Mouse (Mus musculus): ENCODE data around the gene Muc1. TPM values are rescaled to one million over a fixed set of nuclear protein-coding genes. Genes with fewer than 3 reads are reported as not detected.

Gene Muc1
- total RNA-seq, 2 experiments from 2014 or later: 0.45 to 0.63 TPM

Small RNA genes lying within 50 kb of the gene (microRNA-seq; reads per million reads assigned to microRNA genes)
- 6,610 to 10,586 reads per million in 2 experiments for gene Mir92b

Other genes starting within 250 kb of the Muc1 start
- 100 to 1,000 TPM; 186 to 198 TPM for gene Rusc1, start 135.7 kb upstream of the Muc1 start, total RNA-seq (2021)
- gene Gm43738, start 128.0 kb upstream of the Muc1 start, total RNA-seq (2021): not detected
- gene Fdps, start 127.1 kb upstream of the Muc1 start, total RNA-seq (2021): 100 to 1,000 TPM; 110 to 111 TPM
- not detected for gene Pklr, start 92.9 kb upstream of the Muc1 start, total RNA-seq (2021)
- gene Hcn3, start 68.9 kb upstream of the Muc1 start, total RNA-seq (2021): 10 to 100 TPM; 14.4 to 21.9 TPM
- gene Clk2, start 64.3 kb upstream of the Muc1 start, total RNA-seq (2021): 10 to 100 TPM; 40.9 to 45.0 TPM
- gene Scamp3, start 51.6 kb upstream of the Muc1 start, total RNA-seq (2021): 10 to 100 TPM; 63.2 to 63.7 TPM
- gene Fam189b, start 45.9 kb upstream of the Muc1 start, total RNA-seq (2021): 10 to 100 TPM; 48.1 to 58.5 TPM
- gene Gba, start 26.1 kb upstream of the Muc1 start, total RNA-seq (2021): 10 to 100 TPM; 61.5 to 64.9 TPM
- 10 to 100 TPM; 16.0 to 19.4 TPM for gene Thbs3, start 13.9 kb upstream of the Muc1 start, total RNA-seq (2021)
- 10 to 100 TPM; 83.2 to 97.1 TPM for gene Mtx1, start 2.0 kb upstream of the Muc1 start, total RNA-seq (2021)
- gene Krtcap2, start 16.9 kb downstream of the Muc1 start, total RNA-seq (2021): 10 to 100 TPM; 66.0 to 67.7 TPM
- gene Trim46, start 17.3 kb downstream of the Muc1 start, total RNA-seq (2021): 10 to 100 TPM; 76.1 to 77.1 TPM
- 10 to 100 TPM; 56.5 to 56.6 TPM for gene Dpm3, start 30.3 kb downstream of the Muc1 start, total RNA-seq (2021)
- 10 to 100 TPM; 35.2 to 35.8 TPM for gene Slc50a1, start 41.5 kb downstream of the Muc1 start, total RNA-seq (2021)
- gene Efna1, start 52.1 kb downstream of the Muc1 start, total RNA-seq (2021): 1 to 10 TPM; 5.9 to 8.3 TPM
- 10 to 100 TPM; 58.3 to 60.8 TPM for gene Efna3, start 93.9 kb downstream of the Muc1 start, total RNA-seq (2021)
- gene Efna4, start 109.0 kb downstream of the Muc1 start, total RNA-seq (2021): under 1 TPM in 1 of 2 experiments, not detected in 1; 0.28 TPM
- gene Adam15, start 120.9 kb downstream of the Muc1 start, total RNA-seq (2021): 100 to 1,000 TPM in 1 of 2 experiments, 10 to 100 TPM in 1; 99.8 to 102 TPM
- gene Dcst2, start 132.9 kb downstream of the Muc1 start, total RNA-seq (2021): under 1 TPM; 0.19 to 0.42 TPM
- not detected for gene Dcst1, start 136.2 kb downstream of the Muc1 start, total RNA-seq (2021)
- 10 to 100 TPM; 13.6 to 15.5 TPM for gene Zbtb7b, start 165.7 kb downstream of the Muc1 start, total RNA-seq (2021)
- gene Lenep, start 173.7 kb downstream of the Muc1 start, total RNA-seq (2021): 1 to 10 TPM; 3.8 to 6.4 TPM
- gene Flad1, start 182.8 kb downstream of the Muc1 start, total RNA-seq (2021): 10 to 100 TPM; 31.6 to 36.0 TPM
- gene Cks1b, start 189.3 kb downstream of the Muc1 start, total RNA-seq (2021): 1 to 10 TPM; 2.2 to 2.7 TPM
- 10 to 100 TPM; 15.0 to 15.6 TPM for gene Shc1, start 189.4 kb downstream of the Muc1 start, total RNA-seq (2021)
- gene Pygo2, start 201.2 kb downstream of the Muc1 start, total RNA-seq (2021): 10 to 100 TPM; 57.2 to 66.1 TPM
- 10 to 100 TPM; 33.9 to 34.4 TPM for gene Pbxip1, start 207.6 kb downstream of the Muc1 start, total RNA-seq (2021)
- gene Pmvk, start 225.5 kb downstream of the Muc1 start, total RNA-seq (2021): 10 to 100 TPM; 37.8 to 38.3 TPM